Mouse (Mus musculus): ENCODE data around the gene Tbc1d20.

DNA sequence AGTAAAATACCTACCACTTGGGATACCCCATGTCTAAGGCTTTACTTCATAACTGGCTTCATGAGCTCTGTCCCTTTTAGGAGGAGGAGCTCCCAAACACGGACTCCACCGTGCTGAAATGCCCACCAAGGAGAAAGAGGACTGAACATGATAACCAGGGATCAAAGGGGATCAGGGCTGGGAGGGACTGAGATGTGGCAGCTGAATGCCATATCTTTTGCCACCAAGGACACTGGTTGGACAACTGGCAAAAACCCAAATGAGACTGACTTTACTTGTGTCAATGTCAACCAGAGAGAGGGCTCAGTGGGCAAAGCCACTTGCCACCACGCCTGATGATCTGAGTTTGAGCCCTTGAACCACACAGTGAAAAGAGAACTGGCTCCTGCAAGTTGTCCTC, 31.2 kb downstream of the Tbc1d20 start:
- TF ChIP-seq CTCF (IDR thresholded peaks at IDR 0.05; ENCODE audit: insufficient read depth, low read depth, low read length) (no peak), POLR2A (IDR thresholded peaks at IDR 0.05; ENCODE audit: insufficient read depth, low read depth, low read length) (no peak)

All from olfactory bulb, adult 2 months (tissue).